Mouse (Mus musculus) heart, adult 2 months (tissue): Measurements from ENCODE around the gene Shisal2a. TPM values are rescaled to one million over a fixed set of nuclear protein-coding genes. Genes with fewer than 3 reads are reported as not detected.

ENCODE experiments used
- DNase-seq, 2 experiments: peaks; one replicate each; pipeline ENCODE4 v3.0.0; 2021
- H3K27ac ChIP-seq: fragments of 200-600 bp; 2 replicates; pipeline ENCODE4 v1.8.1; 2022
- H3K27me3 ChIP-seq: fragments of 200-500 bp; 2 replicates; pipeline ENCODE4 v1.6.1; 2012; ENCODE audit warnings: mild to moderate bottlenecking, low read length, inconsistent platforms, mixed read lengths; ENCODE audit not compliant: control insufficient read depth, insufficient read depth
- H3K36me3 ChIP-seq: fragments of 200-500 bp; 2 replicates; pipeline ENCODE4 v1.6.1; 2012; ENCODE audit warnings: low read length, inconsistent platforms; ENCODE audit not compliant: control insufficient read depth, insufficient read depth
- H3K4me1 ChIP-seq: fragments of 200-500 bp; 2 replicates; pipeline ENCODE4 v1.6.1; 2011; ENCODE audit warnings: low read length; ENCODE audit not compliant: control insufficient read depth, insufficient read depth
- H3K4me3 ChIP-seq: fragments of 200-600 bp; 2 replicates; pipeline ENCODE4 v1.8.1; 2022
- H3K79me2 ChIP-seq: fragments of 200-500 bp; replicated peaks from 2 replicates; pipeline ENCODE4 v1.6.1; 2012; ENCODE audit warnings: mild to moderate bottlenecking, inconsistent platforms, low read length, moderate library complexity, mixed read lengths; ENCODE audit not compliant: control insufficient read depth, insufficient read depth
- H3K9ac ChIP-seq: fragments of 200-500 bp; 2 replicates; pipeline ENCODE4 v1.6.1; 2012; ENCODE audit warnings: low read depth, mild to moderate bottlenecking, control low read depth, inconsistent platforms, low read length, mixed read lengths
- CTCF ChIP-seq: fragments of 200-600 bp; IDR thresholded peaks from 2 replicates; pipeline ENCODE4 v1.8.1; 2022; ENCODE audit warnings: antibody characterized with exemption, mild to moderate bottlenecking, moderate library complexity
- EP300 ChIP-seq: fragments of 200-500 bp; IDR thresholded peaks from 2 replicates; pipeline ENCODE4 v1.6.1; 2011; ENCODE audit warnings: low read depth, low read length, control low read depth; ENCODE audit not compliant: insufficient read depth
- POLR2A ChIP-seq: fragments of 200-500 bp; IDR thresholded peaks from 2 replicates; pipeline ENCODE4 v1.6.1; 2011; ENCODE audit warnings: mild to moderate bottlenecking, low read depth, low read length, control low read depth; ENCODE audit not compliant: insufficient read depth
- WGBS: fragments of 180-500 bp; shearing (Covaris S2); methylation state at CpG from one replicate; pipeline ENCODE4 v1.1.7; 2018; 5-methylcytosine and 5-hydroxymethylcytosine counted together
- intact Hi-C: fragments of 180-260 bp; cut with DNase I; formaldehyde crosslinking; loops from one replicate; pipeline ENCODE4 v1.15.1; 2025
- polyA plus RNA-seq: library from polyadenylated mRNA; depleted of rRNA; stranded (reverse); fragments of >200 nt; gene quantifications from 2 replicates; pipeline ENCODE4 v1.2.3, GENCODE M21; 2012
- total RNA-seq, 2 experiments: library from RNA; stranded (reverse); gene quantifications; 2 replicates each; pipeline ENCODE4 v1.2.3; 2021

Gene Shisal2a
- total and polyA plus RNA-seq, 3 experiments = not detected

GRCm38 (mm10) chr4:108339277-108339690 is 43.9 kb downstream of the Shisal2a start:
- H3K27ac ChIP-seq = no peak overlapping the region
- DNase-seq = peak in 1 of 2 experiments; percentile 53

GRCm38 (mm10) chr4:108338811-108339210 is 44.3 kb downstream of the Shisal2a start:
- Histone ChIP-seq H3K27me3 (no peaks in the 10 kb centered on the region), H3K79me2 (no peaks in the 10 kb centered on the region), H3K27ac (no peak overlapping the region), H3K4me1 (peaks cover 1% of the 10 kb centered on the region; the same call in 1 of the 2 replicates), H3K36me3 (peaks cover 3% of the 10 kb centered on the region), H3K4me3 (no peak overlapping the region), H3K9ac (no peak overlapping the region)
- WGBS = 78% methylated on average over 10 of the region's 10 CpGs
- intact Hi-C loops = loop anchor here (2.0 to 5.0 kb wide), 4 partner anchors 123 to 283 kb away; partner anchors contain the start of genes Orc1 and Prpf38a
- TF ChIP-seq CTCF (no peak), POLR2A (no peak), EP300 (no peak)
- DNase-seq = no peak

More at GRCm38 (mm10) chr4:108339277-108339690, 43.9 kb downstream of the Shisal2a start:
- peaks cover 1% of the 10 kb centered on the region; the same call in 1 of the 2 replicates for H3K4me1 ChIP-seq
- no peak overlapping the region for H3K4me3 ChIP-seq
- intact Hi-C loops = loop anchor here (2.0 to 5.0 kb wide), 4 partner anchors 123 to 283 kb away; partner anchors contain the start of genes Orc1 and Prpf38a
- H3K9ac ChIP-seq = no peak overlapping the region
- no peaks in the 10 kb centered on the region for H3K27me3 ChIP-seq
- peaks cover 3% of the 10 kb centered on the region for H3K36me3 ChIP-seq
- TF ChIP-seq CTCF (peak; percentile 88; the same call in 1 of the 2 replicates), POLR2A (no peak), EP300 (peak; percentile 72; the same call in 1 of the 2 replicates)
- WGBS = 18% methylated on average over 4 of the region's 4 CpGs
- H3K79me2 ChIP-seq = no peaks in the 10 kb centered on the region

- 68% methylated on average over 9 of the region's 9 CpGs for WGBS
- intact Hi-C loops = loop anchor here (2.0 to 5.0 kb wide), 4 partner anchors 124 to 284 kb away; partner anchors contain the start of genes Orc1 and Prpf38a
- TF ChIP-seq CTCF (no peak), POLR2A (no peak), EP300 (no peak)
- H3K36me3 ChIP-seq = peaks cover 3% of the 10 kb centered on the region
- peaks cover 1% of the 10 kb centered on the region; the same call in 1 of the 2 replicates for H3K4me1 ChIP-seq
- no peaks in the 10 kb centered on the region for H3K27me3 ChIP-seq
- no peak overlapping the region for H3K9ac ChIP-seq
- H3K79me2 ChIP-seq = no peaks in the 10 kb centered on the region
- no peak overlapping the region for H3K27ac ChIP-seq
- DNase-seq = no peak
- H3K4me3 ChIP-seq = no peak overlapping the region
Measured at GRCm38 (mm10) chr4:108338321-108338733, 44.8 kb downstream of the Shisal2a start.

- no peak for DNase-seq
Measured at GRCm38 (mm10) chr4:108337817-108338216, 45.3 kb downstream of the Shisal2a start.

GRCm38 (mm10) chr4:108336765-108337164 is 46.4 kb downstream of the Shisal2a start:
- intact Hi-C loops = loop anchor here (5.0 kb wide), 3 partner anchors 126 to 286 kb away; partner anchors contain the start of genes Orc1 and Prpf38a
- no peak for TF ChIP-seq CTCF
- TF ChIP-seq POLR2A = no peak

More at GRCm38 (mm10) chr4:108337817-108338216, 45.3 kb downstream of the Shisal2a start:
- Histone ChIP-seq H3K4me3 (no peak overlapping the region), H3K36me3 (peaks cover 3% of the 10 kb centered on the region), H3K4me1 (peaks cover 1% of the 10 kb centered on the region; the same call in 1 of the 2 replicates), H3K9ac (no peak overlapping the region), H3K27me3 (no peaks in the 10 kb centered on the region), H3K27ac (no peak overlapping the region), H3K79me2 (no peaks in the 10 kb centered on the region)
- intact Hi-C loops = loop anchor here (2.0 to 5.0 kb wide), 4 partner anchors 124 to 284 kb away; partner anchors contain the start of genes Orc1 and Prpf38a
- TF ChIP-seq EP300 = no peak
- TF ChIP-seq POLR2A = no peak
- no peak for TF ChIP-seq CTCF
- WGBS = 53% methylated on average over 3 of the region's 3 CpGs

GRCm38 (mm10) chr4:108335413-108335812 is 47.7 kb downstream of the Shisal2a start:
- TF ChIP-seq EP300 (no peak), POLR2A (no peak), CTCF (no peak)
- DNase-seq = no peak
- Histone ChIP-seq H3K36me3 (peaks cover 6% of the 10 kb centered on the region), H3K9ac (no peak overlapping the region), H3K79me2 (no peaks in the 10 kb centered on the region), H3K4me1 (peaks cover 1% of the 10 kb centered on the region; the same call in 1 of the 2 replicates), H3K4me3 (no peak overlapping the region), H3K27ac (peak overlapping the region; percentile 68), H3K27me3 (no peaks in the 10 kb centered on the region)
- intact Hi-C loops = loop anchor here (5.0 kb wide), 3 partner anchors 127 to 287 kb away; partner anchors contain the start of genes Orc1 and Prpf38a
- WGBS = 60% methylated on average over 6 of the region's 6 CpGs

More at GRCm38 (mm10) chr4:108336765-108337164, 46.4 kb downstream of the Shisal2a start:
- Histone ChIP-seq H3K4me3 (no peak overlapping the region), H3K9ac (no peak overlapping the region), H3K27me3 (no peaks in the 10 kb centered on the region), H3K79me2 (no peaks in the 10 kb centered on the region), H3K36me3 (peaks cover 3% of the 10 kb centered on the region), H3K27ac (no peak overlapping the region), H3K4me1 (peaks cover 1% of the 10 kb centered on the region; the same call in 1 of the 2 replicates)
- no peak for DNase-seq
- WGBS = 73% methylated on average over 2 of the region's 2 CpGs
